Mouse (Mus musculus): Measurements from ENCODE around the gene Matn4.

- TF ChIP-seq POLR2A (IDR thresholded peaks at IDR 0.05; ENCODE audit: low read depth, low read length) (no peak), CTCF (IDR thresholded peaks at IDR 0.05; ENCODE audit: borderline replicate concordance, insufficient read depth, low read length) (no peak)
Measured at GRCm38 (mm10) chr2:164385927-164386763, 18.8 kb downstream of the Matn4 start.
